Mouse (Mus musculus): Measurements from ENCODE around the gene Rgr. TPM values are rescaled to one million over a fixed set of nuclear protein-coding genes. Genes with fewer than 3 reads are reported as not detected.
A peak's percentile ranks its signal among the peaks of the same experiment; 100 is the strongest.

The Rgr gene
- polyA plus RNA-seq, 2 experiments: not detected

DNA sequence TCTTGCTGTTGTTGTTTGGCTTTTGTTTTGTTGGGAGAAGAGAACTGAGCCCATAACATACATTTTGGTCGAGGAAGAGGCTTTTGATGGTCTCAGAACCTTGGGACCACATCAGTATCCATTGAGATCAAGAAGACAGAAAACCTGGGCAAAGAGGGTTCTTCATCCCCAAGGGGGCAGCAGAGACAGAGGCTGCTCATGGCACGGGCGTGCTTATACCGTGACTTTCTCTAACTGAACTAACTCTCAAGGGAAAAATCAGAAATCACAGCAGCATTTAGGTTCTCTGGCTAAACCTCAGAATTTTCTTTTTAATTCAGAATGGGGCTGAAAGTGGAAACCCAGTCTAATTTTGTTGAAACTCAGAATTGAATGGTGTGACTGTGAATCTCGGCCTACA is 14.3 kb downstream of the Rgr start:
- no peaks in the 10 kb centered on the region for H3K27me3 ChIP-seq (ENCODE audit: control insufficient read depth, insufficient read depth, low read length)
- TF ChIP-seq CTCF (IDR thresholded peaks at IDR 0.05; ENCODE audit: low read depth) (no peak), EP300 (IDR thresholded peaks at IDR 0.05; ENCODE audit: low read depth) (no peak)
- no peaks in the 10 kb centered on the region for H3K9me3 ChIP-seq (ENCODE audit: control insufficient read depth, low read length)
- no peaks in the 10 kb centered on the region for H3K4me1 ChIP-seq (replicated peaks; ENCODE audit: control insufficient read depth in 2 of 2, insufficient read depth in 2 of 2, low read length in 1 of 2)
- no peak overlapping the region for H3K9ac ChIP-seq (replicated peaks)
- H3K4me3 ChIP-seq (ENCODE audit: insufficient read depth in 1 of 2, low read depth in 2 of 2, low read length in 2 of 2): no peak overlapping the region
- no peaks in the 10 kb centered on the region for H3K36me3 ChIP-seq (replicated peaks; ENCODE audit: control insufficient read depth, insufficient read depth, low read depth)
- ATAC-seq (ENCODE audit: insufficient read depth) (no peak), DNase-seq (ENCODE audit: low read depth in 3 of 3, low spot score in 3 of 3) (no peak)
- H3K27ac ChIP-seq: no peak overlapping the region
- H3K4me2 ChIP-seq (ENCODE audit: low read depth): no peak overlapping the region
- 42% methylated on average over 5 of the region's 5 CpGs for WGBS (ENCODE audit: insufficient replicate concordance)

DNA sequence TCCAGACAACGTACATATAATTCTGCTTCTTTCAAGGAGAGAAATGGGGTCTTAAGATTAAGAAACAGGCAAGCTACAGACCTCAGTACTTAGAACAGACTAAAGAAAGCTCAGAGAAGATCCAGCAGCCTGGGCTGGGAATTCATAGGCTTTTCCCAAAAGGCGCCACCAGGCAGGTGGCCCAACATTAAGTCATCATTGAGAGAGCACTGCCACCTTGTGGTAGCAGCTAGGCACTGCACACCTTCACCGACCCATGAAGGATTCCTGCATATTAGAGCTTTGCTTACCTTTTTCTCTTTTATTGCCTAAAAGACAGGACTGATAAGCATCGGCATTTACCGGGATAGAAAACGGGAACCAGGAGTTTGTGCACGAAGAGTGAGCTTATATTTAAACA is 15.5 kb downstream of the Rgr start:
- no peaks in the 10 kb centered on the region for H3K27me3 ChIP-seq (ENCODE audit: control insufficient read depth, insufficient read depth, low read length)
- DNase-seq (ENCODE audit: low read depth in 3 of 3, low spot score in 3 of 3): peak in 1 of 3 experiments; percentile 6
- 14% methylated on average over 7 of the region's 7 CpGs for WGBS (ENCODE audit: insufficient replicate concordance)
- H3K27ac ChIP-seq: no peak overlapping the region
- no peak overlapping the region for H3K4me3 ChIP-seq (ENCODE audit: insufficient read depth in 1 of 2, low read depth in 2 of 2, low read length in 2 of 2)
- no peak overlapping the region for H3K4me2 ChIP-seq (ENCODE audit: low read depth)
- no peaks in the 10 kb centered on the region for H3K9me3 ChIP-seq (ENCODE audit: control insufficient read depth, low read length)
- no peaks in the 10 kb centered on the region for H3K36me3 ChIP-seq (replicated peaks; ENCODE audit: control insufficient read depth, insufficient read depth, low read depth)
- H3K9ac ChIP-seq (replicated peaks): no peak overlapping the region
- no peak for ATAC-seq (ENCODE audit: insufficient read depth)
- TF ChIP-seq EP300 (IDR thresholded peaks at IDR 0.05; ENCODE audit: low read depth) (no peak), CTCF (IDR thresholded peaks at IDR 0.05; ENCODE audit: low read depth) (peak; percentile 88)
- H3K4me1 ChIP-seq (replicated peaks; ENCODE audit: control insufficient read depth in 2 of 2, insufficient read depth in 2 of 2, low read length in 1 of 2): no peaks in the 10 kb centered on the region

DNA sequence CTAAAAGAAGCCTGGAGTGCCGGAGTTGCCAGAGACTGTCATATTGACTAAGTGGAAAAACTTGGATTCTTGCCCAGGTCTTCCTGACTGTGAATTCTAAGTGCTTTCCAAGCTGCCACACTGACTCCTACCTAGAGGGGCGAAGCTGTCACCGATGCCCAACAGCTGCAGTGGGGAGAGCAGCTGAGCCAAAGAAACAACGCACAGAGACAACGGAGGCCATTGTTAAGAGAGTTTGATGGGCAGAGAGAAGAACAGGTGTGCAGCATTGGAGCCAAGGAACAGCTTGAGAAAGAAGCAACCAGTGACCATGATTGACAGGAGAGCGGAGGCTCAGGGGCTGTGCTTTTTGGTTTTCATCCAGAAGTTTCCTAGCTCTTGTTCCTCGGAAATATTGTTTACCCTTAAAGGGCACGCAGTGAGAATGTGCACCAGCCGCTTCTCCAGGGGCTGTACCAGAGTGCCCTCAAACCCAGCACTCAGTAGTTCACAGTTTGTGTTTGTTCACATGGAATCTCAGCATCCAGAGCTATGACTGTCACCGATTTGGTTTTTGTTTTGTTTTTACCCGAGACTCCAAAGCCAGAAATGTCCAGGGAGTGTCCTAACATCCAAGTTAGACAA is 16.2 kb downstream of the Rgr start:
- Histone ChIP-seq H3K9ac (replicated peaks) (no peak overlapping the region), H3K4me3 (ENCODE audit: insufficient read depth in 1 of 2, low read depth in 2 of 2, low read length in 2 of 2) (no peak overlapping the region), H3K9me3 (ENCODE audit: control insufficient read depth, low read length) (no peaks in the 10 kb centered on the region), H3K4me1 (replicated peaks; ENCODE audit: control insufficient read depth in 2 of 2, insufficient read depth in 2 of 2, low read length in 1 of 2) (no peaks in the 10 kb centered on the region), H3K27me3 (ENCODE audit: control insufficient read depth, insufficient read depth, low read length) (no peaks in the 10 kb centered on the region), H3K36me3 (replicated peaks; ENCODE audit: control insufficient read depth, insufficient read depth, low read depth) (no peaks in the 10 kb centered on the region), H3K27ac (no peak overlapping the region), H3K4me2 (ENCODE audit: low read depth) (no peak overlapping the region)
- TF ChIP-seq EP300 (IDR thresholded peaks at IDR 0.05; ENCODE audit: low read depth) (no peak), CTCF (IDR thresholded peaks at IDR 0.05; ENCODE audit: low read depth) (no peak)
- no peak for ATAC-seq (ENCODE audit: insufficient read depth)
- 67% methylated on average over 11 of the region's 11 CpGs for WGBS (ENCODE audit: insufficient replicate concordance)
- no peak for DNase-seq (ENCODE audit: low read depth in 3 of 3, low spot score in 3 of 3)

DNA sequence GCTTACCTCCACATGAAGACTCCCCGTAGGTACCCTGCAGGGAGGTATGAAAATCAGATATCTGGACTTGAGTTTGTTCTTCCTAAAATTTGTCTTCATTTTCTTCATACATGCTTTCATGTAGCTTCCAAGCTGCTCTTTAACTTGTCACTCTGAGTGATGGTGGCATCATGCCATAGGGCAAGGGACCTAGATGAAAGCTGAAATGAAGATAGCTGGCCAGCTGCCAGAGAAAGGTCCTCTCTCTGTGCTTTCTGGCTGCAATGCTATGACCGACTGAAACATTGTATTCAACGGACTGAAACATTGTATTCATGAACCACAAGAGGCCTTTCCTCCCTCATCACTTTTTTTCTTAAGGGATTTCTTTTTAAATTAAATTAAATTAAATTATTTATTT is 20.2 kb downstream of the Rgr start:
- 63% methylated on average over 3 of the region's 3 CpGs for WGBS (ENCODE audit: insufficient replicate concordance)
- H3K4me1 ChIP-seq (replicated peaks; ENCODE audit: control insufficient read depth in 2 of 2, insufficient read depth in 2 of 2, low read length in 1 of 2): no peaks in the 10 kb centered on the region
- TF ChIP-seq CTCF (IDR thresholded peaks at IDR 0.05; ENCODE audit: low read depth) (no peak), EP300 (IDR thresholded peaks at IDR 0.05; ENCODE audit: low read depth) (no peak)

DNA sequence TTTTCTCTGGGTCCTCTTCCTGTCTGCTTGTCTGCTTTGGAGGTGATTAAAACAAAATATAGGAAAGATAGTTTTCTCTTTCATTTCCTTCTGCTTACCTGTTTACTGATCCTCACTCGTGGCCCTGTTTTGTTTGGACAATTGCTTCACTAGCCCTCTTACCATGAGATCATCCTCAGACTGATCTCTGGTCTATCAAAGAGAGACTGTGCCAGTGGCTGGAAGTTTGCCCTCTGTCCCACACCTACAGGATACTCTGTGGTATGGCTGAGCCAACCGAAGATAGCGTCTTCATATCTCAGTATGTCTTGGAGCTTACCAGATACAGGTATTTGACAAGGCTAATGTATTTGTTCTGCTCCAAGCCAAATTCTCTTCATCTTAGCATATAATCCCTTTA is 20.8 kb downstream of the Rgr start:
- TF ChIP-seq CTCF (IDR thresholded peaks at IDR 0.05; ENCODE audit: low read depth): no peak
- TF ChIP-seq EP300 (IDR thresholded peaks at IDR 0.05; ENCODE audit: low read depth): no peak
- Histone ChIP-seq H3K27me3 (ENCODE audit: control insufficient read depth, insufficient read depth, low read length) (no peaks in the 10 kb centered on the region), H3K27ac (no peak overlapping the region), H3K4me2 (ENCODE audit: low read depth) (no peak overlapping the region), H3K4me1 (replicated peaks; ENCODE audit: control insufficient read depth in 2 of 2, insufficient read depth in 2 of 2, low read length in 1 of 2) (no peaks in the 10 kb centered on the region), H3K36me3 (replicated peaks; ENCODE audit: control insufficient read depth, insufficient read depth, low read depth) (no peaks in the 10 kb centered on the region), H3K9ac (replicated peaks) (no peak overlapping the region), H3K9me3 (ENCODE audit: control insufficient read depth, low read length) (no peaks in the 10 kb centered on the region), H3K4me3 (ENCODE audit: insufficient read depth in 1 of 2, low read depth in 2 of 2, low read length in 2 of 2) (no peak overlapping the region)
- DNase-seq (ENCODE audit: low read depth in 3 of 3, low spot score in 3 of 3): no peak
- ATAC-seq (ENCODE audit: insufficient read depth): no peak
- 63% methylated on average over 3 of the region's 3 CpGs for WGBS (ENCODE audit: insufficient replicate concordance)

More for the DNA sequence above, 20.2 kb downstream of the Rgr start:
- Histone ChIP-seq H3K9me3 (ENCODE audit: control insufficient read depth, low read length) (no peaks in the 10 kb centered on the region), H3K36me3 (replicated peaks; ENCODE audit: control insufficient read depth, insufficient read depth, low read depth) (no peaks in the 10 kb centered on the region), H3K4me3 (ENCODE audit: insufficient read depth in 1 of 2, low read depth in 2 of 2, low read length in 2 of 2) (no peak overlapping the region), H3K9ac (replicated peaks) (no peak overlapping the region), H3K27ac (no peak overlapping the region), H3K27me3 (ENCODE audit: control insufficient read depth, insufficient read depth, low read length) (no peaks in the 10 kb centered on the region), H3K4me2 (ENCODE audit: low read depth) (no peak overlapping the region)
- no peak for ATAC-seq (ENCODE audit: insufficient read depth)
- DNase-seq (ENCODE audit: low read depth in 3 of 3, low spot score in 3 of 3): no peak
